Mouse (Mus musculus) MEL (cell line): ENCODE data around the gene Apba2.

Experiments
- CTCF ChIP-seq, 3 experiments: IDR thresholded peaks in 2 of 3; conservative IDR thresholded peaks in 1 of 3; 2 replicates each; pipeline ENCODE4 v1.5.1; 2011 to 2012; ENCODE audit warnings: low read length in 3 of 3, low read depth in 2 of 3, mild to moderate bottlenecking in 2 of 3, improper control_type of control experiment in 1 of 3, inconsistent platforms in 1 of 3, mixed read lengths in 1 of 3, moderate library complexity in 1 of 3; ENCODE audit not compliant: control insufficient read depth in 1 of 3, insufficient read depth in 1 of 3, poor library complexity in 1 of 3, severe bottlenecking in 1 of 3
- EP300 ChIP-seq, 2 experiments: IDR thresholded peaks; 2 replicates each; pipeline ENCODE4 v1.6.1; 2011; ENCODE audit warnings: improper control_type of control experiment in 2 of 2, low read length in 2 of 2, low read depth in 1 of 2, mild to moderate bottlenecking in 1 of 2
- TCF12 ChIP-seq: IDR thresholded peaks from 2 replicates; pipeline ENCODE4 v1.6.1; 2014; ENCODE audit warnings: low read depth, mild to moderate bottlenecking, inconsistent platforms, low read length, improper control_type of control experiment, moderate library complexity

DNA sequence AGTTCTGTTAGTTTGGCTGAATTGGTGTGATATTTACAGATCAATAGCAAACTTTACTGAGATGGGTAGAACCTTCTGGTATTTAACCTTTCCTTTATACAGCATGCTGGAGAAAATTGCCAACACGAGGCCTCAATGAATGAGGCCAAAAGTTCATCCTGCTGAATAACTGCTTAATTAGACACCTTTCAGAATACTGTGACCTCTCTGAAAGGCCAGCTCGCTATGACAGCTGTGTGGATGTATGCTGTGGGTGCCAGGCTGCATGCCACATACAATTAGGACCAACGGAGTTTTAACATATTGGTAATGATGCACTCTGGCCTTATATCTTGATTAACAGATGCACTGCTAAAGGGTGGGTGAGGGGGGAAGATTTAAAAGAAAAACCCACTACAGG, 283.5 kb downstream of the Apba2 start:
- TF ChIP-seq TCF12 = no peak
- TF ChIP-seq EP300 (IDR thresholded peaks at IDR 0.05; ENCODE audit: low read depth in 1 of 2, low read length in 2 of 2) = no peak
- no peak for TF ChIP-seq CTCF (IDR thresholded peaks at IDR 0.05 in 2 of 3, conservative IDR thresholded peaks at IDR 0.05 in 1 of 3; ENCODE audit: control insufficient read depth in 1 of 3, insufficient read depth in 1 of 3, low read depth in 2 of 3, low read length in 3 of 3, poor library complexity in 1 of 3, severe bottlenecking in 1 of 3)
